Mouse (Mus musculus): ENCODE data around the gene Olfr91. TPM values are rescaled to one million over a fixed set of nuclear protein-coding genes. Genes with fewer than 3 reads are reported as not detected.

Gene Olfr91
- polyA plus RNA-seq, 1 experiment = not detected

DNA sequence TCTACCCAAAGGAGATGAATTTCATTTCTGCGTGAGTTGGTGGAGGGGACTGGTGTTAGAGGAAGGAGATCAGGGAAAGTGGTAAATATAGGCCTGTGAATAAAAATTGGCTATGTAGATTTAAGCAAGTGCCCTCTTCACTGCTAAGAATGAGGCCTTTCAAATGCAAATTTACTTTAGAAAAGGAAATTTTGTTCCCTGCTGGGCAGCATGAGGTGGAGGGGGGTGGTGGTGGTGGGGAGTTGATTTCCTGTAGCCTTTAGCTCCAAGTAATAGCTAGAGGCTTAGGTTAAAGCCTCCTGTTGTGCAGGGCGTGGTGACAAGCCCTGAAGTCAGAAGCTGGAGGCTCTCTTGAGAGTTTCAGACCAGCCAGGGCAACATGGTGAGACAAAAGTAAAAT lies 19.1 kb downstream of the Olfr91 start:
- Histone ChIP-seq H3K4me3 (ENCODE audit: insufficient read depth, low read length) (no peak overlapping the region), H3K27ac (ENCODE audit: insufficient read depth, low read depth, low read length) (no peak overlapping the region), H3K4me1 (ENCODE audit: control insufficient read depth, insufficient read depth, low read length) (no peaks in the 10 kb centered on the region)
- no peak for TF ChIP-seq POLR2A (IDR thresholded peaks at IDR 0.05; ENCODE audit: borderline replicate concordance, low read depth, low read length)
- no peak for TF ChIP-seq CTCF (IDR thresholded peaks at IDR 0.05; ENCODE audit: low read depth, low read length)

DNA sequence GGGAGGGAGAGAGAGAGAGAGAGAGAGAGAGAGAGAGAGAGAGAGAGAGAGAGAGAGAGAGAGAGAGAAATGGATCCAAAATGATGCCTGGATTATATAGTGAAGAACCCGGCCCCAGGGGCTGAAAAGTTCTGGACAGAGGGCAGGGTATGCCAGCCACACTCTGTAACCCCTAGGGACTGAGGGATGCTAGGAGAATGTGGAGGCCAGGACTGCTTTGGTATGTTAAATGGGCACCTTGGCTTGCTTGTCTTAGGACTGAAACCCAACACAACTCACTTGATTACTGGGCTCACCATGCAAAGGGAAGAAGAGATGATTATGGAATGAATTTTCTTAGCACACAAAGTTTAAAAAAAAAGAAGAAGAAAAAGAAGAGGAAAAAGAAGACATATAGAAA lies 19.9 kb downstream of the Olfr91 start:
- Histone ChIP-seq H3K4me3 (ENCODE audit: insufficient read depth, low read length) (no peak overlapping the region), H3K27ac (ENCODE audit: insufficient read depth, low read depth, low read length) (no peak overlapping the region), H3K4me1 (ENCODE audit: control insufficient read depth, insufficient read depth, low read length) (no peaks in the 10 kb centered on the region)
- TF ChIP-seq CTCF (IDR thresholded peaks at IDR 0.05; ENCODE audit: low read depth, low read length) = no peak
- no peak for TF ChIP-seq POLR2A (IDR thresholded peaks at IDR 0.05; ENCODE audit: borderline replicate concordance, low read depth, low read length)

DNA sequence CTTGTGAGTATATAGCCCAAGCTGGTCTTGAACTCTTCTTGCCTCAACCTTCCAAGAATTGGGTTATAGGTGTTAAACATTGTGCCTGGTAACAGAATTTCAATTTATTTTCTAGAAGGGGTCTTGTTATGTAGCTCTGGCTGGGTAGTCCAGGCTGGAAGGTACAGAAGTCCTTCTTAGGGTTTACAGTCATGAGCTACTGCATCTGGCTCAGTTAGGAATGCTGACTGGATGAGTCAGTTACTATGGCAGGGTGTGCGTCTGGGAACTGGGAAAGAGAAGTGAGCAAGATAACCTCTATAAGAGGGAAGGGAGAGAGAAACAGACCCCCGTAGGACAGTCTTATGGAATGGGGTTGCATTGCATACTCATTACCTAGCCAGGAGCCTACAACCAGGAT lies 22.3 kb downstream of the Olfr91 start:
- Histone ChIP-seq H3K27ac (ENCODE audit: insufficient read depth, low read depth, low read length) (no peak overlapping the region), H3K4me1 (ENCODE audit: control insufficient read depth, insufficient read depth, low read length) (no peaks in the 10 kb centered on the region), H3K4me3 (ENCODE audit: insufficient read depth, low read length) (no peak overlapping the region)
- TF ChIP-seq CTCF (IDR thresholded peaks at IDR 0.05; ENCODE audit: low read depth, low read length) (no peak), POLR2A (IDR thresholded peaks at IDR 0.05; ENCODE audit: borderline replicate concordance, low read depth, low read length) (no peak)

DNA sequence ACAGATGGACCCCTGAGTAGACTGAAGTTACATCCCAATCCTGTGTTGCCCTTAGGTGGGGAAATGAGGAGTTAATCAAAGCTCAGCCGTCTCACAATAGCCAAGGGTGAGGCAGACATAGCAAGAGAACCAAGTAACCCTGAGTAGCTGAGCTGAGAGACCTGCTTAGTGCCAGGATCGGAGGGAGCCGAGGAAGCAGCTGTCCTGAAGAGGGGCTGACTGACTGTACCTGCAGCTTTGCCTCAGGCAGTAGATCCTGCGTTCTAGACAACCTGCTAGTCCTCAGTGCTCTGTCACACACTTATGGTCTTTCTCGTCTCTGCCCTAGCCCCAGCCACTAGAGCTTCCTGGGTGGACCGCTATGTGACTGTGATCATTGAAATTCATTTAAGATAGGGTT lies 22.9 kb downstream of the Olfr91 start:
- H3K4me3 ChIP-seq (ENCODE audit: insufficient read depth, low read length) = no peak overlapping the region
- H3K27ac ChIP-seq (ENCODE audit: insufficient read depth, low read depth, low read length) = no peak overlapping the region
- no peak for TF ChIP-seq CTCF (IDR thresholded peaks at IDR 0.05; ENCODE audit: low read depth, low read length)
- no peaks in the 10 kb centered on the region for H3K4me1 ChIP-seq (ENCODE audit: control insufficient read depth, insufficient read depth, low read length)

DNA sequence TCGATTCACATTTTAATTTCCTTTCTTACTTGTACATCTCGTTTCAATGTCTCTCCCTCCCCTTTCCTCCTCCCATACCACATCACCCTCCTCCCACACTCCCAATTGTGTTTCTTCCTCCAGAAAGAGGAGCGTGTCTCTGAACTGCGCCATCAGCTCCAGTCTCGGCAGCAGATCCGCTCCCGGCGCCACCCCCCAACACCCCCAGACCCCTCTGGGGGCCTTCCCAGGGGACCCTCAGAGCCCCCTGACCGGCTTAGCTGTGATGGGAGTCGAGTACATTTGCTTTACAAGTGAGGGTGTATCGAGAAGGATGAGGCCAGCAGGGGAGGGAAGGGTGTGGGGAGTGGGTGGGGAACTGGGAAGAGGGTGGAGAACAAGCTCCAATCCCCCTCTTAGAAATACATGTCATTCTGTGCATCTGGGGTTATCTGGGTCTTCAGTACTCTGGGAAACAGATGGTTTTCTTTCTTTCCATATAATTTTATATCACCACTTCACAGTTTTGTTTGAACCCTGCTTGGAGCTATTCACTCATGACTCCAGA lies 25.3 kb downstream of the Olfr91 start:
- no peak for TF ChIP-seq POLR2A (IDR thresholded peaks at IDR 0.05; ENCODE audit: borderline replicate concordance, low read depth, low read length)
- no peak overlapping the region for H3K27ac ChIP-seq (ENCODE audit: insufficient read depth, low read depth, low read length)
- no peaks in the 10 kb centered on the region for H3K4me1 ChIP-seq (ENCODE audit: control insufficient read depth, insufficient read depth, low read length)
- no peak overlapping the region for H3K4me3 ChIP-seq (ENCODE audit: insufficient read depth, low read length)

DNA sequence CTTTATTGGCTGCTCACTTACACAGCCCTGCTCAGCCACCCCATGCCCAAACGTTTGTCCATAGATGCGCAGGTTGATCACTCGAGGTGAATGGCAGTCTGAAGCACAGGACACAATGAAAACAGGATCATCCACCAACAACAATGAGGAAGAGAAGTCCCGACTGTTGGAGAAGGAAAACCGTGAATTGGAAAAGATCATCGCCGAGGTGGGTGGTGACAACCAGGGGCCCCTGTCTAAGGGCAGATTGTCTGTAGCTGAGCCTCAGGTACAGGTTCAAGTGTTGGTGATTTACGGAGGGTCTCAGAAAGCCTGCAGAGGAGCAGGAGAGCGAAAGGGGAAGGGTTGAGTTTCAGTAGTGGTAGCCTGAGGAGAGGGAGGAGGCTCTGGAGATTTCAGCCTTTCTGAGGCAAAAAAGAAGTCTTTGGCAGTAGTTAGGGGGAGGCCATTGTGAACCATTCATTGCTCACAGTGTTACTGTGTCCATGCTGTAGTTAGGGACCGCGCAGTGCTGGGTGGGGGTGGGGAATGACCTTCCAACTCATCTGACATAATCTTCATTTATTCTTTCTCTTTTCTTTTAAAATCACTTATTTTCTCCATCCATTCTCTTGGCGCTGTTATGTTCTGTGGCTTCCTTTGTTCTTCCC lies 25.9 kb downstream of the Olfr91 start:
- no peak for TF ChIP-seq CTCF (IDR thresholded peaks at IDR 0.05; ENCODE audit: low read depth, low read length)
- no peak for TF ChIP-seq POLR2A (IDR thresholded peaks at IDR 0.05; ENCODE audit: borderline replicate concordance, low read depth, low read length)

DNA sequence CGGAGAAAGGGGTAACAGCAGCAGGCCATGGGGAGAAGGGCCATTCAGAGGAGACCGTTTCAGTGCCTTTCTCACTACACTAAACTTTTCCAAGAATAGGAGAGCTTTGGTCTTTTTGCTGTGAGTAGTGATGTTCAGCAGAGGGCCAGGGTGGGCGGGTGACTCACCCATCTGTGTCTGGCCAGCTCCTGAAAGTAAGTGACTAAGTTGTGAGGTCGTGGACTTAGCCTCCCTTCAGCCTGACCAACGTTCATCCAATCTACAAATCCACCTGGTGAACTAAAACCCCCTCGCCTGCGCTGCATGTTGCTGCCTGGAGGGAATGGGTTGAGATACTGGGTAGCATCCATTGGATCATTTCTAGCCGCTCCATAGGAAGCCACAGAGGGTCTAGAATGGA lies 28.0 kb downstream of the Olfr91 start:
- TF ChIP-seq CTCF (IDR thresholded peaks at IDR 0.05; ENCODE audit: low read depth, low read length) = no peak
- Histone ChIP-seq H3K4me3 (ENCODE audit: insufficient read depth, low read length) (no peak overlapping the region), H3K27ac (ENCODE audit: insufficient read depth, low read depth, low read length) (no peak overlapping the region), H3K4me1 (ENCODE audit: control insufficient read depth, insufficient read depth, low read length) (no peaks in the 10 kb centered on the region)

More for the DNA sequence above, 25.9 kb downstream of the Olfr91 start:
- H3K4me3 ChIP-seq (ENCODE audit: insufficient read depth, low read length) = no peak overlapping the region
- no peak overlapping the region for H3K27ac ChIP-seq (ENCODE audit: insufficient read depth, low read depth, low read length)
- H3K4me1 ChIP-seq (ENCODE audit: control insufficient read depth, insufficient read depth, low read length) = no peaks in the 10 kb centered on the region

DNA sequence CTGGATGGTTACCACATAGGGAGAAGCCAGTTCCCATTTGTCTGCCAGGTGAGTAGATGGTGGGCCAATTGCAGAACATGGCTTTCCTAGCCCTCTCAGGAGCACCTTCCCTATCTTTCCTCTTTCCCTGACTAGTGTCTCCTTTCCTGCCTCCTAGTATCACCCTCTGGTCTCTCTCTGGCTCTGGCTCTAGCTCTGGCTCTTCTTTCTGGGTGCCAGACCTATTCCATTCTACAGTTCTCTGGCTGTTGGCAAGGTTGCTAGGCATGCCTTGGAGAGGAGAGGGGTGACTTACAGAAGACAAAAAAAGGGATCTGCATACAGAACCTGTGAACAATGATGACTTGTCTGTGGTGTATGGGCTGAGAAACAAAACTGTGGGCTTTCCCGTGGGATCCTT lies 30.2 kb downstream of the Olfr91 start:
- Histone ChIP-seq H3K4me3 (ENCODE audit: insufficient read depth, low read length) (no peak overlapping the region), H3K27ac (ENCODE audit: insufficient read depth, low read depth, low read length) (no peak overlapping the region), H3K4me1 (ENCODE audit: control insufficient read depth, insufficient read depth, low read length) (no peaks in the 10 kb centered on the region)
- TF ChIP-seq CTCF (IDR thresholded peaks at IDR 0.05; ENCODE audit: low read depth, low read length) (no peak), POLR2A (IDR thresholded peaks at IDR 0.05; ENCODE audit: borderline replicate concordance, low read depth, low read length) (no peak)

DNA sequence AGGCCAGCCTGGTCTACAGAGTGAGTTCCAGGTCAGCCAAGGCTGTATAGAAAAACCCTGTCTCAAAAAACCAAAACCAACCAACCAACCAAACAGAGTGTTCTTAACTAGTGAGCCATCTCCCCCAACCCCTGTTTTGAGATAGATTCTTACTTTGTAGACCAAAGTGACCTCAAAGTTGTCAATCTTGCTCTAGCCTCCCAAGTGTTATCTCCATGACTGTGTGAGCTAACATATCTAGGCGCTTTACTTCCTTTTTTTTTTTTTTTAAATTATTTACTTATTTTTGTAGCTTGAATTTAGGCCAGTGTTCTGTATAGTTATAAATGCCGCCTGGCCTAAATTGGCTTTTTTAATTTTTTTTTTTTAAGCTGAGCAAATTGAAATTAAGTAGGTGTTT lies 32.1 kb downstream of the Olfr91 start:
- no peak overlapping the region for H3K27ac ChIP-seq (ENCODE audit: insufficient read depth, low read depth, low read length)
- H3K4me1 ChIP-seq (ENCODE audit: control insufficient read depth, insufficient read depth, low read length) = no peaks in the 10 kb centered on the region
- no peak for TF ChIP-seq POLR2A (IDR thresholded peaks at IDR 0.05; ENCODE audit: borderline replicate concordance, low read depth, low read length)
- TF ChIP-seq CTCF (IDR thresholded peaks at IDR 0.05; ENCODE audit: low read depth, low read length) = no peak
- no peak overlapping the region for H3K4me3 ChIP-seq (ENCODE audit: insufficient read depth, low read length)

DNA sequence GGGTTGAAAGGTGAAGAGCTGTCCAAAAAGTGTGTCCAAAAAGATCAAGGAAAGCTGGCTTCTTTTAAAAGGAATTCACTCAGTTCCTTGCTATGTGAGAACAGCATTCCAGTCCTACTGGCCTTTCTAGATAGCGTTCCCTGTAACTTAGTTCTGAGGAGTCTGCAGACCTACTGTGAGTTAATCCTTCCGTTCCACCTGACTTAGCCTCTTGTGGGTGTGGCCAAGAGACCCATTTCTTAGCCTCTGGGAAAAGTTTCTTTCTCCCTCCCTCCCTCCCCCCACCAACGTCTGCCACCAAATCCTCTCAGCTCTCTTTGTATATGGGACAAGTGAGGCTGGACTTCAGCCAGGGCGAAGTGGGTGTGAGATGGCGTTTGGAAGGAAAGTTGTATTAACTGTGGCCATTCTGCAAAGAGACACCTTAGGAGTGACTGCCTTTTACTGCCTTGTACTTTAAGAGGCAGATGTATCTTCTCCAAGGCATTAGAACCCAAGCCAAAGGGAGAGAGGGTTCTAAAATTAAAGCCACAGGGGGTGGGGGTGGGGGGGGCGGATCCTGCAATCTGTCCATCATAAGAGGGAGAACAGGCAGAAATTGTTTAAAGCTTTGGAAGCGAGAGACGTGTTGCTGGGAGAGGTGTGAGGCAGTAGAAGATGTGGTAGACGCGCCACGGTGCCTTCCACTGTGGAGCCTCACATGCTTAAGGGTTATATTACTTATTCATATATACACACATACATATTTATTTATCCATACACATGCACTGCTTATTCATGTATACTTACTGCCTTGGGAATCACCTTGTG lies 34.2 kb downstream of the Olfr91 start:
- Histone ChIP-seq H3K27ac (ENCODE audit: insufficient read depth, low read depth, low read length) (no peak overlapping the region), H3K4me3 (ENCODE audit: insufficient read depth, low read length) (no peak overlapping the region), H3K4me1 (ENCODE audit: control insufficient read depth, insufficient read depth, low read length) (no peaks in the 10 kb centered on the region)
- TF ChIP-seq CTCF (IDR thresholded peaks at IDR 0.05; ENCODE audit: low read depth, low read length) (no peak), POLR2A (IDR thresholded peaks at IDR 0.05; ENCODE audit: borderline replicate concordance, low read depth, low read length) (no peak)
